Mouse (Mus musculus): ENCODE data around the gene Phf20. TPM values are rescaled to one million over a fixed set of nuclear protein-coding genes. Genes with fewer than 3 reads are reported as not detected.

Phf20 gene
- polyA plus RNA-seq, 1 experiment from 2014 or later, result 55.5 TPM

DNA sequence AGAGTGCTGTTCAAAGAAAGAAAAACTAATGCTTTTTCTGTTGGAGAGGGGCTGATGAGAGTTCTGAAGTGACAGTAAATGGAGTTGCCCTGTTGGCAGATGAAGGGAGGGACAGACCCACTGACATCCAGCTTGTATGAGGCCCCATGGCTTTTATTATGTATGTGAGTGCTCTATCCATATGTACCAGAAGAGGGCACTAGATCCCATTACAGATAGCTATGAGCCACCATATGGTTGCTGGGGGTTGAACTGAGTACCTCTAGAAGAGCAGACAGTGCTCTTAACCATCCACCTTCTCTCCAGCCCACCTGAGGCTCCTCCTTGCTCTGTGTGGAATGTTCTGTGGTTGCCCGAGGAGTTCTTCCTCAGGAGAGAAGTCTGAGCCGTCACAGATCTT lies 109.6 kb downstream of the Phf20 start:
- H3K9ac ChIP-seq, result no peak overlapping the region
- H3K27ac ChIP-seq, result no peak overlapping the region
- peaks cover 18% of the 10 kb centered on the region for H3K36me3 ChIP-seq
- no peak overlapping the region for H3K4me2 ChIP-seq
- no peaks in the 10 kb centered on the region for H3K27me3 ChIP-seq (replicated peaks)
- no peaks in the 10 kb centered on the region; the same call in 1 of the 2 replicates for H3K4me1 ChIP-seq
- no peaks in the 10 kb centered on the region for H3K9me3 ChIP-seq
- WGBS, result 82% methylated on average over 2 of the region's 2 CpGs
- no peak overlapping the region for H3K4me3 ChIP-seq (replicated peaks)
- no peak for ATAC-seq (ENCODE audit: insufficient read depth, low FRiP score, low read depth)

DNA sequence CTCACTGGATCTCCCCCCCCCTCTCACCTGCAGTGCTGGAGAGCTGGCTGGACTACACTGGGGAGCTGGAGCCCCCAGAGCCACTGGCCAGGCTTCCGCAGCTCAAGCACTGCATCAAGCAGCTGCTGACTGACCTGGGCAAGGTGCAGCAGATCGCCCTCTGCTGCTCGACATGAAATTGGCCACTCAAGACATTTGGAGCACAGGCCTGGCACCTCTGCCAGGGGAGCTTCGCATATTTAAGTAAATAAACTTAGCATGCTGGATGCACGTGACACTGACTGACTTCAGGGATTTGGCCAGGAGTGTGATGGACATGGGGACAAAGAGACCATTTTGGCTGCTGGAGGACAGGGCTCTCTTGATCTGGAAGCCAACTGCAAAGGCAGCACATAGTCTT lies 111.0 kb downstream of the Phf20 start:
- 50% methylated on average over 5 of the region's 5 CpGs for WGBS
- ATAC-seq (ENCODE audit: insufficient read depth, low FRiP score, low read depth), result no peak
- Histone ChIP-seq H3K4me1 (peaks cover 5% of the 10 kb centered on the region), H3K27ac (no peak overlapping the region), H3K36me3 (peaks cover 15% of the 10 kb centered on the region), H3K27me3 (replicated peaks) (no peaks in the 10 kb centered on the region), H3K9me3 (no peaks in the 10 kb centered on the region), H3K9ac (no peak overlapping the region), H3K4me3 (replicated peaks) (no peak overlapping the region), H3K4me2 (no peak overlapping the region)

DNA sequence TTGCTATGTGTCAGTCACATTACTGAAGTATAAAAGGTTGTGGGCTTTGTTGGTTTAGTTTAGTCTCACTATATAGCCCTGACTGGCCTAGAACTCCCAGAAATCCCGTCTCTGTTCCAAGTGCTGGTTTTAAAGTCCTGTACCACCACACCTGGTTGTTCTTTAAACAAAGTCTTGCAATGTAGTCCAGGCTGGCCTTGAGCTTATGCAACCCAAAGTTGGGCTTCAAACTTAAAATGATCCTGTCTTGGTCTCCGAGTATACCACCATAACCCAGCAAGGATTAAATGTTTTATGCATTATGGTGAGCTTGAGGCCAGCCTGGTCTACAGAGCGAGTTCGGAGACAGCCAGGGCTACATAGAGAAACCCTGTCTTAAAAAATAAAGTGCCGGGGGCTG lies 113.7 kb downstream of the Phf20 start:
- no peaks in the 10 kb centered on the region for H3K9me3 ChIP-seq
- WGBS, result 92% methylated on average over 5 of the region's 5 CpGs
- H3K9ac ChIP-seq, result no peak overlapping the region
- no peak overlapping the region for H3K27ac ChIP-seq
- no peak overlapping the region for H3K4me2 ChIP-seq
- ATAC-seq (ENCODE audit: insufficient read depth, low FRiP score, low read depth), result no peak
- H3K4me3 ChIP-seq (replicated peaks), result no peak overlapping the region
- H3K27me3 ChIP-seq (replicated peaks), result no peaks in the 10 kb centered on the region
- H3K4me1 ChIP-seq, result peaks cover 5% of the 10 kb centered on the region
- peaks cover 8% of the 10 kb centered on the region for H3K36me3 ChIP-seq

DNA sequence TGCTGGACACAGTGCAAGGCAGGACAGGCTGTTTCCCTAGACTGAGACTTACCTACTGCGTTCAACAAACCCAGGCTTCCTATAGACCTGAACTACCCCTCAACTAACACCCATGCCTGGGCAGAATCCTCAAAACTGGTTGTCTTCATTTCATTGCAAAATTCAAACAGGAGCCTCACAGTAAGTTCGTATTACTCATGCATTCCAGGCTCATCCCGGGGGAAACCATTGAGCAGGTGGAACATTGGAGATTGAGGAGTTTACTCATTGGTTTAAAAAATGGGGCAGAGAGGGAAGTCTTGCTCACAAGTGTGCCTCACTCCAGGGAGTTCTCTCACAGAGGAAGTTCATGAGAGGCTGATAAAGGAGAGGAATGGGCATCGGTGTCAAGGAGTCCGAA lies 114.2 kb downstream of the Phf20 start:
- Histone ChIP-seq H3K4me3 (replicated peaks) (no peak overlapping the region), H3K9me3 (no peaks in the 10 kb centered on the region), H3K4me2 (no peak overlapping the region), H3K27me3 (replicated peaks) (no peaks in the 10 kb centered on the region), H3K9ac (no peak overlapping the region), H3K27ac (no peak overlapping the region), H3K36me3 (0 out of 2 replicates have a peak, but pooled peaks cover 3% of the 10 kb centered on the region), H3K4me1 (peaks cover 5% of the 10 kb centered on the region)
- whole genome bisulfite sequencing, result 93% methylated on average over 5 of the region's 5 CpGs
- no peak for ATAC-seq (ENCODE audit: insufficient read depth, low FRiP score, low read depth)

DNA sequence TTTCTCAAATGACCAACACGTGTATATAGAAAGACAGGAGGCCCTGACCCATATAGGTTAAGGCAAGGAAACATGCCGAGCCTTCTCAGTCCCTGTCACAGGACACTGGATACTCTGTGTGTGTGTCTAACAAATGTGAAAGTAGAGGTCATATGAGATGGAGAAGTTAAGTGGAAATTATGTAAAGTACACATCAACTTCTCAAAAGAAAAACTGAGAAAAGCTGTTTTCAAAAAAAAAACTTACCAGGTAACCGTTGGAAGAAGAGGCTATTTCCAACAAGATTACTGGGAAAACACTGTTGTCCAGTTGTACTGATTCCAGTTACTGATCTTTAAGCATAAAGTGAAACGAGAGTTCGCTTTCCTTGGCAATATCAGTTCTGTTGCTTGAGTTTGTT lies 114.7 kb downstream of the Phf20 start:
- peak overlapping the region; percentile 86 for H3K4me3 ChIP-seq (replicated peaks)
- H3K4me1 ChIP-seq, result peaks cover 5% of the 10 kb centered on the region
- 88% methylated on average over 5 of the region's 5 CpGs for WGBS
- no peak overlapping the region for H3K9ac ChIP-seq
- no peaks in the 10 kb centered on the region for H3K27me3 ChIP-seq (replicated peaks)
- H3K4me2 ChIP-seq, result peak overlapping the region; percentile 88; the same call in 1 of the 2 replicates
- no peak for ATAC-seq (ENCODE audit: insufficient read depth, low FRiP score, low read depth)
- H3K36me3 ChIP-seq, result 0 out of 2 replicates have a peak, but pooled peaks cover 3% of the 10 kb centered on the region
- no peak overlapping the region for H3K27ac ChIP-seq
- H3K9me3 ChIP-seq, result no peaks in the 10 kb centered on the region

DNA sequence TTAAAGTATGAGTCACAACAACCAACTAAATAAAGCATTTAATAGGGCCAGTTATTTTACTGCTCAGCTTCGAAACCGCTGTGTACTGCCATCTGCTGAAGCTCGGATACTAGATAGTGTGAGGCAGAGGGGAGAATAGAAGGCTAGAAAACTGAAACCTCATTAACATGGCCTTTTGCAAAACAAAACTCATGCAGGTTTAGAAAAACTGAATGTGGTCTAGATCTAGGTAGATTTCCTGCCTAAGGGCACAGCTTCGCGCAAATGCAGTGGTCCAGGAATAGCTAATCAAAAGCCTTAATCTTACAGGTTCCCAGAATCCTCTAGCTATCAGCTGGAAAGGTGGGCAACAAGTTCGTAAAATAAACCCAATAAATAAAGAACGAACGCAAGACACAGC lies 115.2 kb downstream of the Phf20 start:
- ATAC-seq (ENCODE audit: insufficient read depth, low FRiP score, low read depth), result no peak
- Histone ChIP-seq H3K9me3 (no peaks in the 10 kb centered on the region), H3K4me3 (replicated peaks) (peak overlapping the region; percentile 86), H3K4me1 (peaks cover 5% of the 10 kb centered on the region), H3K9ac (peak overlapping the region; percentile 90; the same call in 1 of the 2 replicates), H3K36me3 (0 out of 2 replicates have a peak, but pooled peaks cover 3% of the 10 kb centered on the region), H3K4me2 (peak overlapping the region; percentile 88), H3K27ac (peak overlapping the region; percentile 98), H3K27me3 (replicated peaks) (no peaks in the 10 kb centered on the region)
- WGBS, result 24% methylated on average over 8 of the region's 8 CpGs

DNA sequence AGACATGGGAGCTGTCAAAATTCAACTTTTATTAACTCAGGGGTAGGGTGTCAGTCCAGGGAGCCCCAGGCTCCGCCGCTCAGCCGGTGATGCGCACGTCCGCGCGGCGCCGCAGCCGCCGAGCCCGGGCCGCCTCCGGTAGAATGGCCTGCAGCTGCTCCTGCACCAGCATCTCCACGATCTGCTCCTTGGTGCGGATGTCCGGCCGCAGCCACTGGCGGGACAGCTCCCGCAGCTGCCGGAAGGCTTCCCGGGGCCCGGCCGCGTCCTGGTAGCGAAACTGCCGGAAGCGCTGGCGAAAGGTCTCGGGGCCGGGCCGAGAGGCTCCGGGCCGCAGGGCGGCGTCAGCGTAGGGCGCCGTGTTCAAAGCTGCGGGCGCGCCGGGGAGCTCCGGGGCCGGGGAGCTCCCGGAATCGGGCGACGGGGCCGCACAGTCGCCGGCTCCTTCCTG lies 115.6 kb downstream of the Phf20 start:
- 0 out of 2 replicates have a peak, but pooled peaks cover 3% of the 10 kb centered on the region for H3K36me3 ChIP-seq

DNA sequence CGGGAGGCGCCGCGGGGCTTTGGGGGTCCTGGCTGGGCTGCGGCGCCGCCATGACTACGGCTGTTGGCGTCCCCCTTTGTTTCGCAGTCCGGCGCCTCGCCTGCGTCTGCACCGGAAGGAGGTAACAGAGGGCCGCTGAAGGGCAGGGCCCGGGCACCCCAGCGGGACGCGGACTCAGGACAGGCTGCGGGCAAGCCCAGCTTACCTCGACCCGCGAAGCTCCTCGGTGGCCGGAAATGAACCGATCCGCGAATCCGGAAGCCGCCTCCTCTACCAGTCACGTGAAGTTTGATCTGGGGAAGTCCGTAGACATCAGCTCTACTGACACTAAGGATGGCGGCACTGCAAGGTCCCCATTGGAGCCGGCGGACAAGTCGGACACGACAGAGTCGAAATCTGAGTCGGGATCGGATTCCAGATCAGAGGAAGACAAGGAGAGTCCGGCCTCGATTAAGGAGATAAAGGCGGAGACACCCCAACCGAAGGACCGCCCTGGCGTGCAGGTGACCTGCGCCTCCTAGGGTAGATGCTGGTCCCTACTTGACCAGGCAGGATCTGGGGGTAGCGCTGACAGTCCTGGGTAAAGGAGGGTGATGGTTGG lies 116.1 kb downstream of the Phf20 start, which contains the start of the genes Cnbd2 and Scand1:
Cnbd2 (plus strand) TSS at position 3 of the 601 bp plus-strand sequence.
Scand1 (minus strand) TSS at position 408 of the 601 bp plus-strand sequence.
- Histone ChIP-seq H3K36me3 (0 out of 2 replicates have a peak, but pooled peaks cover 3% of the 10 kb centered on the region), H3K27me3 (replicated peaks) (no peaks in the 10 kb centered on the region), H3K9me3 (no peaks in the 10 kb centered on the region), H3K9ac (peak within 1 kb of the TSS; percentile 90), H3K4me2 (peak within 1 kb of the TSS; percentile 88), H3K4me1 (peaks cover 5% of the 10 kb centered on the region), H3K4me3 (replicated peaks) (peak within 1 kb of the TSS; percentile 86), H3K27ac (peak within 1 kb of the TSS; percentile 98)
- peak; percentile 84 for ATAC-seq (ENCODE audit: insufficient read depth, low FRiP score, low read depth)
- under 1% methylated on average over 49 of the region's 49 CpGs for WGBS

More for the DNA sequence above, 115.6 kb downstream of the Phf20 start:
- Histone ChIP-seq H3K9ac (peak overlapping the region; percentile 90), H3K9me3 (no peaks in the 10 kb centered on the region), H3K27ac (peak overlapping the region; percentile 98), H3K4me1 (peaks cover 5% of the 10 kb centered on the region), H3K27me3 (replicated peaks) (no peaks in the 10 kb centered on the region), H3K4me3 (replicated peaks) (peak overlapping the region; percentile 86), H3K4me2 (peak overlapping the region; percentile 88)
- peak; percentile 72 for ATAC-seq (ENCODE audit: insufficient read depth, low FRiP score, low read depth)
- under 1% methylated on average over 52 of the region's 53 CpGs for WGBS

DNA sequence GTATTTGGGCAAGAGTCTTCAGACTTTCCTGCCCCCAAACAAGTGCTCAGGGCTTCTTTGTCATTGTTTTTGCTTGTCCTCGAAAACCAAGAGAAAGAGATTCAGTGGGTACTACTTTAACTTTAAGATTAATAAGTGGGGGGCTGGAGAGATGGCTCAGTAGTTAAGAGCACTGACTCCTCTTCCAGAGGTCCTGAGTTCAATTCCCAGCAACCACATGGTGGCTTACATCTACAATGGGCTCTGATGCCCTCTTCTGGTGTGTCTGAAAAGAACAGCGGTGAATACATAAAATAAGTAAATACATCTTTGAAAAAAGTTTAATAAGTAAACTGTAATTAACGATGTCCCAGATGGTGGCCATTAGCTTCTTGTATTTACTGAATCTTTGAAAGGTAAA lies 116.9 kb downstream of the Phf20 start:
- H3K27me3 ChIP-seq (replicated peaks), result no peaks in the 10 kb centered on the region

DNA sequence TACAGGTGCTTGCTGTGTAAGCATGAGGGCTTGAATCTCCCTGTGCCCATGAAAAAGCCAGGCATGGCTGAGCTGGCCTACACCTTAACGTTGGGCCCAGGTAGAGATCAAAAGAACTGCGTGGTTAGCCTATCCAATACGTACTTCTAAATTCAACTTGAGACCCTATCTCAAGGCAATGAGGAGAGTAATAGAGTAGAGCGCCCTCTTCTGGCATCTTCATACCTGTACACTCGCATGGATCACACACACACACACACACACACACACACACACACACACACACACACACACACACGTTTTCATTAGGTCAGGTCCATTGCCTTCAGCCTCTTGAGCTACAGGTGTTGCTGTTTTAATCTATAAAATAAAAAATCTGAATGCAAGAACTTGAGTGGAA lies 118.5 kb downstream of the Phf20 start:
- ATAC-seq (ENCODE audit: insufficient read depth, low FRiP score, low read depth), result no peak
- no peak overlapping the region for H3K9ac ChIP-seq
- no peaks in the 10 kb centered on the region for H3K9me3 ChIP-seq
- H3K27me3 ChIP-seq (replicated peaks), result no peaks in the 10 kb centered on the region
- WGBS, result 91% methylated on average over 6 of the region's 6 CpGs
- no peak overlapping the region for H3K27ac ChIP-seq
- no peak overlapping the region for H3K4me3 ChIP-seq (replicated peaks)
- peaks cover 5% of the 10 kb centered on the region for H3K4me1 ChIP-seq
- no peak overlapping the region for H3K4me2 ChIP-seq
- 0 out of 2 replicates have a peak, but pooled peaks cover 3% of the 10 kb centered on the region for H3K36me3 ChIP-seq

More for the DNA sequence above, 116.9 kb downstream of the Phf20 start:
- Histone ChIP-seq H3K4me2 (peak overlapping the region; percentile 88), H3K4me1 (peaks cover 5% of the 10 kb centered on the region), H3K27ac (no peak overlapping the region), H3K9me3 (no peaks in the 10 kb centered on the region), H3K9ac (no peak overlapping the region; the same call in 1 of the 2 replicates), H3K36me3 (0 out of 2 replicates have a peak, but pooled peaks cover 3% of the 10 kb centered on the region), H3K4me3 (replicated peaks) (peak overlapping the region; percentile 86)
- WGBS, result 55% methylated on average over 3 of the region's 3 CpGs
- no peak for ATAC-seq (ENCODE audit: insufficient read depth, low FRiP score, low read depth)

DNA sequence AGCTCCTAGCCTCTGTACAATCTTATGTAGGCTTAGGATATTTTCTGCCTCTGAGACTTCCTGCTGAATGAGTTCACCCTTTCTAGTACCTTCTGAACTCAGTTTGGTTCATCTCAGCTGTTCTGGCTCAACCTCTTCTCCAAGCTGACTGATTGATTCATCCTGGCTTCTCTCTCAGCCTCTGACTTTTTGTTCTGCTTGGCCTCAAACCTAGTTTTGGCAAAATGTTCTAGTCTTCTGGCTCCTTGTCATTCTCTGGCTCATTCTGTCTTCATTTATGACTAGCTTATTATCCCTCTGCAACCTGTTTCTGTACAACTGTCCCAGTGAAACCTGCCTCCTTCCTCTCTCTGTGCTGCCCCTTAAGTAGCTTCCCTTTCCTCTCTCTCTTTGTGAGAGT lies 122.2 kb downstream of the Phf20 start:
- Histone ChIP-seq H3K27me3 (replicated peaks) (no peaks in the 10 kb centered on the region), H3K9me3 (no peaks in the 10 kb centered on the region)
- no peak for ATAC-seq (ENCODE audit: insufficient read depth, low FRiP score, low read depth)

DNA sequence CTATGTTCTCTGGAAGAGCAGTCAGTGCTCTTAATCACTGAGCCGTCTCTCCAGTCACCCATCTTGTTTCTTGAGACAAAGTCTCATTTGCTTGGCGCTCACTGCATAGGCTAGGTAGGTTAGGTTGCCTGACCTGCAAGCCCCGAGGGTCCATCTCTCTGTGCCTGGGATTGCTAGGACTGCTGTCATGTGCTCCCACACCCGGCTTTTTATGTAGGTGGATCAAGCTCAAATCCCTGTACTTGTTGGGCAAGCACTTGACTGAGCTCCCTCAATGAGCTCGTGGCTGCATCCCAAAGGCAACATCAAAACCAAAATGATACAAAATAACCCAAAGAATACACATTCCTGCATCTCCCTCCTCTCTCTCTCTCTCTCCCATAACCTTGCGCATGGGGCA lies 125.3 kb downstream of the Phf20 start:
- WGBS, result 86% methylated on average over 6 of the region's 6 CpGs
- Histone ChIP-seq H3K36me3 (no peaks in the 10 kb centered on the region), H3K27ac (no peak overlapping the region), H3K9ac (no peak overlapping the region), H3K27me3 (replicated peaks) (no peaks in the 10 kb centered on the region), H3K4me1 (peaks cover 10% of the 10 kb centered on the region; the same call in 1 of the 2 replicates), H3K9me3 (no peaks in the 10 kb centered on the region), H3K4me2 (no peak overlapping the region), H3K4me3 (replicated peaks) (no peak overlapping the region)
- ATAC-seq (ENCODE audit: insufficient read depth, low FRiP score, low read depth), result no peak

More for the DNA sequence above, 122.2 kb downstream of the Phf20 start:
- H3K4me2 ChIP-seq, result no peak overlapping the region
- H3K4me3 ChIP-seq (replicated peaks), result no peak overlapping the region
- no peak overlapping the region for H3K27ac ChIP-seq
- no peak overlapping the region for H3K9ac ChIP-seq
- 0 out of 2 replicates have a peak, but pooled peaks cover 3% of the 10 kb centered on the region for H3K36me3 ChIP-seq
- no peaks in the 10 kb centered on the region for H3K4me1 ChIP-seq

All from stomach, embryonic 15.5 days (tissue).